Mouse (Mus musculus) adrenal gland, postnatal 25 days (tissue): ENCODE measurements around the gene Cnnm3. TPM values are rescaled to one million over a fixed set of nuclear protein-coding genes. Genes with fewer than 3 reads are reported as not detected.

Source experiments
- DNase-seq: peaks from one replicate; pipeline ENCODE4 v3.0.0; 2021; ENCODE audit warnings: mixed read lengths
- total RNA-seq: library from RNA; stranded (reverse); gene quantifications from 2 replicates; pipeline ENCODE4 v1.2.3, GENCODE M21; 2021

Cnnm3 gene
- total RNA-seq, 1 experiment from 2014 or later = 53.2 TPM

DNA sequence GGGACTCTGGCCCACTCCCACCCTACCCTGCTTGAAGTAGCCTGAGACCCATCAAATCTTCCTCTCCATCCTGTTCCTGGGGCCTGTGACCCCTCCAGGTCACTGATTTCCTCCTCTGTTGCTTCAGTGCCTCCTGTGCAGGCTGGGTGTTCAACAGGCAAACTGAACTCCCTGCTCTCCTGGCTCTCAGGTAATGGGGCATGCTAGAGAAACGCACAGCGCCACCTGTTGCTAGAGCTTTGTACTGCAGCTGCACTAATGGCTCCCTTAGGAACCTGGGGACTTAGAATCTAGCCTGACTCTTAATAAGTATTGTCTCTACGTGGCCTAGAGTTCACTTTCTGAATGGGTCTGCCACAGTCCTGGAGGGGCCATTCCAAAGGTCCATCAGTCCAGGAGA, 10.4 kb upstream of the Cnnm3 start:
- peak; percentile 75 for DNase-seq

DNA sequence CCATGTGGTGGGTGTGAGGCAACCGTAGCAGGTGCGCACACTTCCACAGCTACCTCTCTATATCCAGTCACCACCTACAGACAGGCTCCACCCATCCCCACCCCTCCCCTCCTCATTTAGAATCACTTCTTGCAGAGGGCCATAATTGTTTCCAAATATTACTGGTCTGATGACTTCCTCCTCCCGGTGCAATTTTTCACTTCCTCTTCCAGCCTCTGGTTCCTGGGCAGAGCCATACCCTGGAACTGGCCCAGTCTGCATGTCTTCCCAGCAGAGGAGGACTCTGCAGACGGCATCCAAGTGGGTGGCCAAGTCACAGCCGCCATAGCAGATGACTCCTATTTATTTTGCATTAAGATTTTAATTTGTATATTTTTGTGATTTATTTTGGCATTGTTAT, 3.4 kb upstream of the Cnnm3 start:
- no peak for DNase-seq

DNA sequence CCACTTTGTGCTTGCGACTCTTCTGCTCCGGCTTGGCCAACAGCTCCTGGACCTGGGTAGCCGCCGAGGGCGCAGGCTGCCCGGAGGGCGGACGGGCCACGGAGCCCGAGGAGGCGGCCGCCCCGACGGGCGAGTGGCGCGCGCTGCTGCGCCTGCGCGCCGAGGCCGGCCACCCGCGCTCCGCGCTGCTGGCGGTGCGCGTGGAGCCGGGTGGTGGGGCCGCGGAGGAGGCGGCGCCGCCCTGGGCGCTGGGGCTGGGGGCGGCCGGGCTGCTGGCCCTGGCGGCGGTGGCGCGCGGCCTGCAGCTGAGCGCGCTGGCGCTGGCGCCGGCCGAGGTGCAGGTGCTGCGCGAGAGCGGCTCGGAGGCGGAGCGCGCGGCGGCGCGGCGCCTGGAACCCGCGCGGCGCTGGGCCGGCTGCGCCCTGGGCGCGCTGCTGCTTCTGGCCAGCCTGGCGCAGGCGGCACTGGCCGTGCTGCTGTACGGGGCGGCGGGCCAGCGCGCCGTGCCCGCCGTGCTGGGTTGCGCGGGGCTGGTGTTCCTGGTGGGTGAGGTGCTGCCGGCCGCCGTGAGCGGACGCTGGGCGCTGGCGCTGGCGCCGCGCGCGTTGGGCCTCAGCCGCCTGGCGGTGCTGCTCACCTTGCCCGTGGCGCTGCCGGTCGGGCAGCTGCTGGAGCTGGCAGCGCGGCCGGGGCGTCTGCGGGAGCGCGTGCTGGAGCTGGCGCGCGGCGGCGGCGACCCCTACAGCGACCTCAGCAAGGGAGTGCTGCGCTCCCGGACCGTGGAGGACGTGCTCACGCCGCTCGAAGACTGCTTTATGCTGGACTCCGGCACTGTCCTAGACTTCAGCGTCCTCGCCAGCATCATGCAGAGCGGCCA, 660 bp downstream of the Cnnm3 start:
- DNase-seq = peak; percentile 56

- no peak for DNase-seq
These were observed 1.3 kb downstream of the Cnnm3 start for GRCm38 (mm10) chr1:36512966-36513280.

DNA sequence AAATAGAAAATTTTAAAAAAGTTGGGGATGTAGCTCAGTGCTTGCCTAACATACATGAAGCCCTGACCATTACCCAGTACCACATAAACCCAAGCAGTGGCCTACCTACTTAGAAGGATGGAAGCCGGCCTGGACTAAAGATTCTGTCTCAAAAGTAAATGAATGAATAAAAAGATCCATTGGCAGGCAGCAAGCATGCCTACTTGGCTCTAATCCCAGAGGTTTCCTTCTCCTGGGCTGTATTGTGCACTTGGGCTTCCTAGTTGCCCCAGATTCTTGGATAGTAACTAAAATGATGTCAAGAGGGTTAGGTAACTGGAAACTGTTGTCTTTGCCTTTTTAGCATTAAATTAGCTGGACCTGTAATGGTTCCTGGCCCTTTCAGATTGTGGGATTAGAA, 1.6 kb downstream of the Cnnm3 start:
- DNase-seq = no peak

DNA sequence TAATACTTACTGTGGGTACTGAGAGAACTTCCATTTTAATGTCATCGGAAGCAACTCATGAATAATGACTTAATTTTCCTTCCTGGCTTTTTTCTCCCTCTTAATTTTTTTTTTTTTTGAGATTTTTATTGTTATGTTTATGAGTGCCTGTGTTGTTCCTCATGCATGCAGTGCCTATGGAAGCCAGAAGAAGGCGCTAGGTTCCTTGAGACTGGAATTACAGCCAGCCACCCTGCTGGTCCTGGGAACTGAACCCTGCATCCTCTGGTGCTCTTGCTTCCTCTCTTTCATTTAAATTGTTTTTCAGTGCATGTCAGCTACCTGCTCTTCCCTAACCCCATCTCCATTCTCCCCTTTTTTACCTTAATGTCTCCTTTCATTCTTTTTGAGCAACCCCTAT, 2.1 kb downstream of the Cnnm3 start:
- DNase-seq = peak; percentile 31

DNA sequence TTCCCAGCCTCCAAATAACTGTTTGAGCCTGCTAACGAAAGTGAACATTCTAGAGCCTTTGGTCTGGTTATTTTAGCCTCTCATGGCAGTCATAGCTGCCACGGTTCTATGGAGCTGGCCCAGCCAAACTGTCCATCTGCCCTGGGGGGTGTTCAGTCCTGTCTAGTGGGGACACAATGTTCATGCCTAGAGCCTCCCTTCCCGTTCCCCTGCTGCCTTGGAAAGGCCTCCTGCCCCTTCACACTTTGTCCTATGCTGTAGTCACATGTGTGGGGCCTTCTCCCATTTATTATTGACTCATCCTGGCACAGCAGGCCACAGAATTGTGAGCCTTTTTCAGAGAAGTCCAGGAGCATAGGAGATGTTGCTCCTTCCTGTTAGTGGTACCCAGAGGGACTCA, 6.6 kb downstream of the Cnnm3 start:
- no peak for DNase-seq

DNA sequence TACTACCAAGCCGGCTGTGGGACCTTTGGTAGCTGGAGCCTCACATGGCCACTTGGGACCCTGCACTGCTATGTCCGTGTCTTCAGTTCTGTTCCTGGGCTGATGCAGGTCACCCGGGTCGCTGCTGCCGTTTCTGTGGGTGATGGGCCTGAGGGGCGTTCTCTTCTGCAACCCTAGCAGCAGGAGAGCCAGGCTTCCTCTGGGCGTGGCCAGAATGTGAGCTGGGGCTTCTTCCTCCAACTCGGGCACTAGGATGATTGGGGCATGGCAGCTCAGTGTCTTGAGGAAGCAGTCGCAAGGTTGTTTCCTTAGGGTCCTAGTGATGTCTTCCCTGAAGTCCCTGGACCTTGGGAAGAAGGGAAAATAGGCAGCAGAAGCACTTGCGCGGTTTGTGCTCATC, 8.0 kb downstream of the Cnnm3 start:
- DNase-seq = no peak

- no peak for DNase-seq
These were observed 10.5 kb downstream of the Cnnm3 start for GRCm38 (mm10) chr1:36522210-36522609.

DNA sequence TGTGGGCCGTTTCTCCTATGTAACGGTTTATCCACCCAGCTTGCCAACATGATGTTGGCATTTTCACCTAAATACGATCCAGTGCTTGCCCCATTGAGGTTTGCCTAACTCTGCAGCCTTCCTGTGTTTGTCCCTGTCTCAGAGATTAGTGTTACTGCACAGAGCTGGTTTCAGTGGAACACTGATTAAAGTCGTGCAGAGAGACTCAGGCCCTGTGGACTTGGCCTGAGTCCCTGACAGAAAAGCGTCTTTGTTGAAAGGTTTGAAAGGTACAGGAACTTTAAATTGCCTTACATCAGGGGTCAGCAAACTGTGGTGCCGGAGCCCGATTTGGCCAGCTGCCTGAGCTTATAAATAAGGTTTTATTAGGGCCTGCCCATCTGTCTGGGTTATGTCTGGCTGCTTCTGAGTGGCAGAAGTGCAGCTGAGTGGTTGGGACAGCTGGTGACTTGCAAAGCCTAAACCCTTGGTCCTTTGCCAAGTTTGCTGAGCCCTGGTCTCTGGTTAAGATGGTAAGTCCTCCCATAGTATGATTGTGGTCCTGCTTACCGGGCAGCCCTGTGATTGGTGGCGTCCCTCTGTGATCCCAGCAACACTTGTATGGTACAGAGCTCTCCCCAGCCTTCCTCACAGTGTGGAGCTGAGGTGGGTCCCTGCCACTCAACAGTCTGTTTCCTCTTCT, 11.8 kb downstream of the Cnnm3 start:
- DNase-seq = no peak

DNA sequence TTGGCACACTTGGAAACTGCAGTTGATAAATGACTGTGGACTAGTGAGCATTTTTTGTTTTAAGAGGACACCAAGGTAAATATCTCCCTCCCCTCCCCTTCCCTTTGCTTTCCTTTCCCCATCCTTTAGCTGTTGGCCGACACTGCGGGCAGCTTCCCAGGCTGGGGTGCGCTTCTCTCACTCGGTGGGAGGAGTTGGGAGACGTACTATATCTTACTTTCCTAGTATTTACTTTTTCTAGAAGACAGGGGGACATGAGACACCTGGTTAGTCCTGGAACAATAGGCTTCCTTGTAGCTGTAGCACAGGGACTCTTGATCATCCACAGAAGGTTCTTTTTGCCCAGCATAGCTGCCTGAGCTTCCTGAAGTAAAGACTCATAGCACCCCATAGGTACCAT, 12.4 kb downstream of the Cnnm3 start:
- DNase-seq = no peak

GRCm38 (mm10) chr1:36525774-36526173, 14.1 kb downstream of the Cnnm3 start:
- no peak for DNase-seq

DNA sequence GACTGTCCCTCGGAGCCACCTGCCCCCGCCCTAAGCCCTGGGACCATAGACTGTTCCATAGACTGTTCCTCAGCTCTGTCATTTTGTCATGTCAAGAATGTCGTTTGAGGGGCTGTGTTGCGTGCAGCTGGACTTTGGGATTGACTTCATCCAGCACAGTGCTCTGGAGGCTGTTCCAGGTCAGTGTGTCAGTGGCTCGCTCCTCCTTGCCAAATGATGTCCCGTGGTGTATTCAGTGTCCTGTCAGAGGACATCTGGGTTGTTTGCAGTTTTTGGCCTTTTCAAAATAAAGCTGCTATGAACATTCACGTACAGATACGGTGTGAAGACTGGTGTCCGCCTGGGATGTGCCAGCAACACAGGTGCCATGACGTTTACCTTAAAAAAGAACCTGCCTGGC, 15.2 kb downstream of the Cnnm3 start:
- no peak for DNase-seq

DNA sequence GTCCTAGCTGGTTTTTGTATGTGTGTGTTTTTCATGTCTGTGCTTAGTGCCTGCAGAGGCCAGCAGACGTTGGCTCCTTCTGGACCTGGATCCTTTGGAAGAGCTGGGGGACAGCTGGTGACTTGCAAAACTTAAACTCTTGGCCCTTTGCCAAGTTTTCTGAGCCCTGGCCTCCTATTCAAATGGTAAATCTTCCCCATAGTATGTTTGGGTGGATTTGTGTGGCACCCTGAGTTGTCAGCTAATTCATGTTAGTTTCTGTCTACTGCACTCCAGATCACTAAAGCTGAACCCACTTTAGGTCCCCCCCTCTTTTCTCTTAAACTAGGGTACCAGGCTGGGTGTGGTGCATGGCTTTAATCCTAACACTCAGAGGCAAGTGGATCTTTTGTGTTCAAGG, 16.7 kb downstream of the Cnnm3 start:
- DNase-seq = no peak

DNA sequence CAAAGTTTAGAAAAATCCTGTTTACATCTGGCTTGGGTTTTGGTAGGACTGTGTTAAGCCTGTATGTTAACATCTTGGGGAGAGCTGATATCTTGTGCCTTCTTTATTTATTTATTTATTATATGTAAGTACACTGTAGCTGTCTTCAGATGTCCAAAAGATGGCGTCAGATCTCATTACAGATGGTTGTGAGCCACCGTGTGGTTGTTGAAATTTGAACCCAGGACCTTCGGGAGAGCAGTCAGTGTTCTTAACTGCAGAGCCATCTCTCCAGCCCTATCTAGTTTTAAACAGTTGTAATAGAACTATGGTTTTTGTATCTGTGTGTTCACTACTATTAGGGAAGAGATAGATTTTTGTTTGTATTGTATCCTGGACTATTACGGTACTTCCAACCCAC, 17.6 kb downstream of the Cnnm3 start:
- no peak for DNase-seq

- no peak for DNase-seq
These were observed 18.2 kb downstream of the Cnnm3 start for GRCm38 (mm10) chr1:36529875-36530274.

DNA sequence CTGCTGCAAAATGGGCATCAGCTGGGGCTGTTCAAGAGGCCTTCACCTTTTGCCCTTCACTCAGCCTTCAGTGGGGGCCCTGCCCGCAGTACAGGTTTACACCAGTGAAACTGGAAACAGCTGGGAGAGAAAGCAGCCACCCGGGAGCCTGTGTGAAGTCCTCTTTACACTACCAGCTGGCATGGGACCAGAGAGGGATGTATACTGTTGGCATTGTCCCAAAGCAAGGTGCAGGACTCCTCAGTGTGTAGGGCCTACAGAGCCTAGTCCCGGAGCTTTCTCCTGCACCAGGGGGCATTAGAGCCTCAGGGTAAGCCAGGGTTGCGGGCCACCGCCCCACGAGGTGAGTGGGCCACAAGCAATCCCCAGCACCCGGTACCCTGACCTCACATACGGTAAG, 18.8 kb downstream of the Cnnm3 start:
- no peak for DNase-seq

DNA sequence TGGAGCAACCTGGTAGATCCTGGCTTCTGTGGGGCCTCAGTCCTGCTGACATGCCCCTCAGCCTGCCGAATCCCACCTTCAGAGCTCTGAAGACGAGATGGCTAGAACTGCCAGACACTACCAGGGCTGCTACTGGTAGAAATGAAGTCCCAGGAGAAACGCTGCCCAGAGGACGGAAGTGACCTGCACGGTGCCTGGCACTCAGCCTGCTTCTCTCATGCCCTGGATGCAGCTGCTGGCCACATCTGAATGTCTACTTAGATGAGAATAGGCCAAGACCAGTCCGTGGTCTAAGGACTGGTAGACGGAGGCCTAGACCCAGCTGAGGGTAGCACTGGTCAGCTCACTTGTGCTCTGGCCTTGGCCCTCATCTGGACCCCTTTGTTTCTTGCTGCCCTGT, 19.3 kb downstream of the Cnnm3 start:
- no peak for DNase-seq

DNA sequence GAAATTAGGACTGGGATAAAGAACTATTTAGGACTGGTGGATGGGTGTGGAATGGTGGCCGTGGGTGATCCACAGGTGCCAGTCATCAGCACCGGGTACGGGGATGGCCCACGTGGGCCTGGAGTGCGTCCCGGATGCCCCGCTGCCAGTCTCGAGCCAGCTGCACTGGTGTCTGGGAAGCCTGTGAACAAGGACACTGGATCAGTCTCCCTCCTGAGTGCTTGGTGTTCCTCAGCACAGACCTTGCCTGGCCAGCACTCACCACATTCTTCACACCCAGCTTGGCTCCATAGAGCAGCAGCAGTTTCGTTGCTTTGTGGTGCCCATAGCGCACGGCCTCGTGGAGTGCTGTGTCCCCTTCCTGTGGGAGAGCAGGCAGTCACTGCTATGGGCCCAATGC, 19.8 kb downstream of the Cnnm3 start:
- no peak for DNase-seq

- DNase-seq = no peak
These were observed 21.9 kb downstream of the Cnnm3 start for GRCm38 (mm10) chr1:36533546-36533945.

- no peak for DNase-seq
These were observed 23.0 kb downstream of the Cnnm3 start for GRCm38 (mm10) chr1:36534595-36535058.

DNA sequence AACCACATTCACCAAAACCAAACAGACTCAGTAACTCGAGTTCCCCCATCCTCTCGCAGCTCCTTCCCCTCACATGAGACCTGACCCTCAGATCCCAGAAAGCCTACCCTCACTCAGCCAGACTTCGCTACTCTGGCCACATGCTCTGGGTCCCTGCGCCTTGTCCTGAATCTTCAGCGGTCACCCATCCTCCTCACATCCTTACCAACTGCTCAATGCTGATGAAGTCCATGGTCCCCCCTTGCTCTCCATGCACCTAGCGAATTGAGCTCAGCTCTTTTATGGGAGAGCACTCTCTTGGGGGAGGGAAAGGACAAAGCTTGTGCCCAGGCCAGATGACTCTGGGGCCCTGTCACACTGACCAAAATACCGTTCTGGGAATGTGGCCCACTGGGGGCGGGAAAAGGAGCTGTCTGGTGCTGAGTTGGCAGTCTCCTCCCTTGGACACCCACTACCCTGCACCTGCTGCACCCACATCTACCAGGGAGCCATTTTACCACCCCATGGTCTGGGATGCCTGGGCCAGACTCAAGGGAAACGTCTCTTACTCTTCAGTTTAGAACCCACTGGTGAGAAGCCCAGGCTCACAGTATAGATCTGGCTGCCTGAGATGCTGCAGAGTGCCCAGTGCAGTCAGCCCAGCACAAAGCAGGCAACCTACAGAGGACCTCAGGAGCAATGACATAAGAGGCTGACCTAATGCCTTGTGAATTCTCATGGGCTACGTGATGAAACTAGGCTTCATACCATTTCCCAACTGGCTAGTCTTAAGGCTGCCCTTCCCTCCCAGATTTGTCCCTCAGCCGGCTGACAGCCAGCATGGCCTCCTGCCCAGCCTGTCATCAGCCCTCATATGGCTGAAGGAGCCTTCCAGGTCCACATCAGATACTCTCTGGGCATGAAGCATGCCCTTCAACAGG, 24.1 kb downstream of the Cnnm3 start:
- peak; percentile 66 for DNase-seq

DNA sequence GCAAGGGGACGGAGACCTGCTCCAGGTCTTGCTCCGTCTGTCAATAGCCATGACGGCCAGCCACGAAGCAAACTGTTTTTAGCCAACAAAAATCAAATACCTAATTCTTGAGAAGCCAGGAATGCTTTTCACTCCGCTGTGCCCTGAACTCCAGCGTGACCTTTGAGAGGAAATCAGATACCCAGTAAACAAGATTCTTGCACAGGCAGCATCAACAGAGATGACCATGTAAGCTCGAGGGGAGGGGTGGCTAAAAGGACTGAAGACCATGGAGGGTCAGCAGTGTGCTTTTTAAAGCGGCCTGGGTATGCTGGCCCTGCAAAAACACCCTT, 24.7 kb downstream of the Cnnm3 start:
- no peak for DNase-seq
